Mouse (Mus musculus): Measurements from ENCODE around the gene Adamts6. TPM values are rescaled to one million over a fixed set of nuclear protein-coding genes. Genes with fewer than 3 reads are reported as not detected.

The Adamts6 gene
- polyA plus RNA-seq, 1 experiment: 1.5 TPM

DNA sequence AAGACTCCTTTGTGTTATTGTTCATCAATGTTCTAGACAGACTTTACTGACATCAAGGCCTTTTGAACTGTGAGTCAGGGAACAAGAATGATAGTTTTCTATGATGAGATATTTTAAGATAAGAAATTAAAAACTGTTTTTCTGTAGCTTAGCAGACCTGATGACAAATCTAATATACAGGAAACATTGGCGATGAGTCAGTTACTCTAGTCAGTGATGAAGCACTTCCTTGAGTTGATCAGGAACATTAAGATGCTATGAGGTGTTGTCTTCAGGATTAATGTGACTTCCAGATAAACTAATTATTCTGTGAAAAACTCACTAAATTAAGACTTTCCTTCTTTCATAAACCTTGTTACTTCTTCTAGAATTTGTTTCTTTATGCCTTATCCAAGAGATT, 160.7 kb downstream of the Adamts6 start:
- Histone ChIP-seq H3K4me3 (replicated peaks; ENCODE audit: extremely low read depth, low read depth, low read length) (no peak overlapping the region), H3K4me1 (ENCODE audit: control insufficient read depth, insufficient read depth, low read length) (no peaks in the 10 kb centered on the region)
- 75% methylated on average over 1 of the region's 1 CpGs for WGBS
- TF ChIP-seq POLR2A (IDR thresholded peaks at IDR 0.05; ENCODE audit: borderline replicate concordance, extremely low read depth, low read depth, low read length) (no peak), CTCF (IDR thresholded peaks at IDR 0.05; ENCODE audit: insufficient read depth, low read length) (no peak)
- no peak for DNase-seq

DNA sequence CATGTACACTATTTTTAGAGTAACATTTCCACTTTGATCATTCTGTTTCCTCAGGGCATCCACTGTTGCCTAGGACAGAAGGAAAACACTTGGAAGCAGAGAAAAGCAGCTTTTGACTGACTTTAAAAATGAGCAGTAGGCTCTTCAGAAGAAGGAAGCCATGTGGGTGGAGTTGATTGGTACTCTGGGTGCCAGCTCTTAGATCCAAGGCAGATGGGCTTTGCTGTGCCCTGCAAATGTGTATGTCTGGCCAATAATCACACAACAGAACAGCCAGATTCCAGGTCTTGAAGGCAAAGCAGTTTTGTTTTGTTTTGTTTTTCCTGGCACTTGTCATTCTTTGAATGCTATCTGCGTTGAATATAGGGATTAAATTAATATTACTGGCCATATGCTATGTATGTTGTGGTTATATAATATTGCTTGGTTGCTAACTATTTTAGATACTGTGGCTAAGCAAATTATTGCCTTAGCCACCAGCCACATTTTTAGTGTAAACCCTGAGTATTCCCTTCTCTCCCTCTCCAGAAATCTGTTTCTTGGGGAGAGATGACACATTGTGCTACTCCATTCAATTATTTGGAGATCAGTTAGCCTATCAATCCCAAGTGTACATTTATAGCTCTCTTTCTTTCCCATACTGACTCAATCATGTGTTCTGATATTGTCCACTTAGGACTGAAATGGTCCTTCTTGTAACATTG, 165.8 kb downstream of the Adamts6 start:
- TF ChIP-seq POLR2A (IDR thresholded peaks at IDR 0.05; ENCODE audit: borderline replicate concordance, extremely low read depth, low read depth, low read length) (no peak), CTCF (IDR thresholded peaks at IDR 0.05; ENCODE audit: insufficient read depth, low read length) (no peak)
- H3K4me3 ChIP-seq (replicated peaks; ENCODE audit: extremely low read depth, low read depth, low read length): no peak overlapping the region
- WGBS: 88% methylated on average over 1 of the region's 1 CpGs
- H3K4me1 ChIP-seq (ENCODE audit: control insufficient read depth, insufficient read depth, low read length): no peaks in the 10 kb centered on the region
- DNase-seq: no peak

DNA sequence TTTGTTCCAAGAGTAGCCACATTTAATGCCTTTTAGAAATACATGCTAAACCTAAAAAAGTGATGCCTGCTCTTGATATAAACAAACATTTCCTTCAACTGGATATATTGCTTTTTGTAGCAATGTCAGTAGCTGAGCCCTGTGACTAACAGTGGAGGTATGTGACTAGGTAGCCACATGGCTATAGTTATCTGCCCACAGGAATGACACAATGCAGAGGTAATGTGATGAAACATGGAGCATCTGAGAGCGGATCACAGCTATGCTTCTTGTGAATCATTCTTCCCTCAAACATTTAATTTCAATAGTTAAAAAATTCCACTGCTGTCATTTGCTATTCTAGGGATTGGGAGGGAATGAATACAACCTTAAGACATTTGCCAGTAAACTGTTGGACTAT, 172.7 kb downstream of the Adamts6 start:
- no peaks in the 10 kb centered on the region for H3K4me1 ChIP-seq (ENCODE audit: control insufficient read depth, insufficient read depth, low read length)
- no peak for DNase-seq
- WGBS: 88% methylated on average over 1 of the region's 1 CpGs
- no peak overlapping the region for H3K4me3 ChIP-seq (replicated peaks; ENCODE audit: extremely low read depth, low read depth, low read length)
- TF ChIP-seq POLR2A (IDR thresholded peaks at IDR 0.05; ENCODE audit: borderline replicate concordance, extremely low read depth, low read depth, low read length) (no peak), CTCF (IDR thresholded peaks at IDR 0.05; ENCODE audit: insufficient read depth, low read length) (no peak)

DNA sequence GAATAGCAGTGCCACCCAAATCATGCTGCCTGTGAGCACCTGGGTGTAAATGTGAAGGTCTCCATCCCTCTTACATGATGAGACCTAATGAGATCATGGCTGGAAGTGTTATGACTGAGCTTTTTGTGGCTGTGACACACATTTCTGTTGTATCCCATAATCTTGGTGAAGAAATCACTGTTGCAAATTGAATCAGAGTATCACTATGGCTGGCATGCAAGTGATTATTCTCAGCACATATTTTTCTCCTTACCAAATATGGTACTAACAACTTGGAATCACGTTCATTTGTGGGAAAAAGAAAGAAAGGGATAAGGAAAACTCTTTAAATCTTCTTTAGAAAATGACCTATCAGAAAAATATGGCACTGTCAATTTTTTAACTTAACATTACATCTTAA, 180.4 kb downstream of the Adamts6 start:
- H3K4me1 ChIP-seq (ENCODE audit: control insufficient read depth, insufficient read depth, low read length): no peaks in the 10 kb centered on the region; the same call in 1 of the 2 replicates
- TF ChIP-seq POLR2A (IDR thresholded peaks at IDR 0.05; ENCODE audit: borderline replicate concordance, extremely low read depth, low read depth, low read length) (no peak), CTCF (IDR thresholded peaks at IDR 0.05; ENCODE audit: insufficient read depth, low read length) (no peak)
- DNase-seq: no peak
- WGBS: 43% methylated on average over 1 of the region's 1 CpGs
- no peak overlapping the region for H3K4me3 ChIP-seq (replicated peaks; ENCODE audit: extremely low read depth, low read depth, low read length)

DNA sequence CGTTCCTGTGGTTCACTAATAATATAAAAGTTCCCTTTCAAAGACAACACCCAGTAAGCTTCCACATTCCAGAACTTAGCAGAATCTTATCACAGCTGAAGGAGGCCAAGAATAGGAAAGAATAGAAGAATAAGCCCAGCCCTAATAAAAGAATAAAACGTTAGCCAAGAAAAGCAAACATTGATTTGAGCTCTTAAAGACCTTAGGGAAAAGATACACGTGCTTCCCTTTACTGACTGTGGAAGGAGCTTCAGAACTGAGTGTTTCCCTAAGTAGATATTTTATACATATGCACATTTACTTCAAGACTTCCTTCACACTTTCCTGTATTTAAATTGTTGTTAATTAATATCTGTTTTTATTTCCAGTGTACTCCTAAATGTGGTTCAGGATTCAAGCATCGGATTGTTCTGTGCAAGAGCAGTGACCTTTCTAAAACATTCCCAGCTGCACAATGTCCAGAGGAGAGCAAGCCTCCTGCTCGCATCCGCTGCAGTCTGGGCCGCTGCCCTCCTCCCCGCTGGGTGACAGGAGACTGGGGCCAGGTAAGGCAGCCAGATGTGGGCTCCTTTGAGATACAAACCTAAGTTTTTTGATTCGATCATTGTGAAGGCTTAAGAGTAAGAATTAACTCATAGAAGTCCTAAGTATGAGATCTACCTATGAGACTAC, 188.8 kb downstream of the Adamts6 start:
- DNase-seq: no peak
- no peak overlapping the region for H3K4me3 ChIP-seq (replicated peaks; ENCODE audit: extremely low read depth, low read depth, low read length)
- no peak for TF ChIP-seq POLR2A (IDR thresholded peaks at IDR 0.05; ENCODE audit: borderline replicate concordance, extremely low read depth, low read depth, low read length)
- no peak for TF ChIP-seq CTCF (IDR thresholded peaks at IDR 0.05; ENCODE audit: insufficient read depth, low read length)
- H3K4me1 ChIP-seq (ENCODE audit: control insufficient read depth, insufficient read depth, low read length): no peaks in the 10 kb centered on the region
- 60% methylated on average over 9 of the region's 9 CpGs for WGBS

DNA sequence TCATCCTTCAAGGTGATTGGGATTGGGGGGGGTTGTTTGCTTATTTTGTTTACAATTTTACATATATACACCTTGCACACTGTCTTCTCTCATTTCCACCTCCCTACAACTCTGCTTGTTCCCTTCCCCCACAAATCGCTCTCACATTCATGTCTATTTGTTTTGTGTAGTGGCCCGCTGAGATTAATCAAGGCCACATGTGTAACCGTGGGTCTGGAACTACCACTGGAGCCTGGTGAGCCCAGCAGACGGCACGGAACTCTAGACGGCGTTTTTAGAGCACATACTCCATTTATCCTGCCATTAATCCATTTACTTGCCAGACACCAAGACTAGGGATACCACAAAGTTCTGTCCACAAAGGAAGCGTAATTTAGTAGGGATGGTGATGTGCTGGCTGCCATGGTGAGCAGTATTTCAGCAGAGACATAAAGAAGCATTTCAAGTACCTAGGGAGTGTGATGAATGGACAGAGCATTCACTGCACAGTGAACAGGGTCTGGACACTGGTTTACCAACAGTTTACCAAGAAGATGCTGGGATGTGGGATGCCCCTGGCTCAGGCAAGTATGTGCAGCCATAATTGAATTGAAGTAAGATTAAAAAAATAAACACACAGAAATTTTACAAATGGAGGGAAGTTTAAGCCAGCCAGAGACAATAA, 194.9 kb downstream of the Adamts6 start:
- no peak for DNase-seq
- 85% methylated on average over 8 of the region's 8 CpGs for WGBS
- Histone ChIP-seq H3K4me3 (replicated peaks; ENCODE audit: extremely low read depth, low read depth, low read length) (no peak overlapping the region), H3K4me1 (ENCODE audit: control insufficient read depth, insufficient read depth, low read length) (no peaks in the 10 kb centered on the region)
- TF ChIP-seq CTCF (IDR thresholded peaks at IDR 0.05; ENCODE audit: insufficient read depth, low read length) (no peak), POLR2A (IDR thresholded peaks at IDR 0.05; ENCODE audit: borderline replicate concordance, extremely low read depth, low read depth, low read length) (no peak)

DNA sequence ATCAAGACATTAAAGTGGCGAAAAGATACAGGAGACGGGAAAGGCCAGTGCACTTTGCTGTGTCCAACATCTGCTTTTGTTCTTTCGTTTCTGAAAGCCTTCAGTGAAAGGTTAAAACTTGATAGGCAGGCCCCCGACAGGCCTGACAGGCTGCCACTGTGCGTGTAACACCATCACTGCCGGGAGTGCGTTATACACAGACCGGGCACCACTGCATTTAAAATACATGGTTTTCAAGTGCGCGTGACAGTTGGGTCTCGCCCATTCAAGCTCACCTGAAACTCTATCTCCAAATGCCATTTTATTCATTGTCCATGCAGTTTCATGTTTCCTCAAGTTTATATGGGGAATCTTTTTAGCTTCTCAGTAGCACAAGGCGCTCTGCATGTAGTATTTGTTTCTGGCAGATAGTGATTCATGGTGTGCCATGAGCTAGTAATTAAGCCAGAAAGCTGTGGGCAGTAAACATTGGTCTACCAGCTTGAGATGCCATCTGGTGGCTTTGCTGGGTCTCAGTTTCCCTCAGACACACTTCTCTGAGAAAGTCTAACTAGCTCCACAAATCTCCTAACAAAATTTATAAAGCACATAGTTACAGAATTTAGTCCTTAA, 195.6 kb downstream of the Adamts6 start:
- 93% methylated on average over 12 of the region's 12 CpGs for WGBS
- Histone ChIP-seq H3K4me1 (ENCODE audit: control insufficient read depth, insufficient read depth, low read length) (no peaks in the 10 kb centered on the region), H3K4me3 (replicated peaks; ENCODE audit: extremely low read depth, low read depth, low read length) (no peak overlapping the region)
- no peak for DNase-seq
- TF ChIP-seq POLR2A (IDR thresholded peaks at IDR 0.05; ENCODE audit: borderline replicate concordance, extremely low read depth, low read depth, low read length): no peak
- TF ChIP-seq CTCF (IDR thresholded peaks at IDR 0.05; ENCODE audit: insufficient read depth, low read length): no peak

DNA sequence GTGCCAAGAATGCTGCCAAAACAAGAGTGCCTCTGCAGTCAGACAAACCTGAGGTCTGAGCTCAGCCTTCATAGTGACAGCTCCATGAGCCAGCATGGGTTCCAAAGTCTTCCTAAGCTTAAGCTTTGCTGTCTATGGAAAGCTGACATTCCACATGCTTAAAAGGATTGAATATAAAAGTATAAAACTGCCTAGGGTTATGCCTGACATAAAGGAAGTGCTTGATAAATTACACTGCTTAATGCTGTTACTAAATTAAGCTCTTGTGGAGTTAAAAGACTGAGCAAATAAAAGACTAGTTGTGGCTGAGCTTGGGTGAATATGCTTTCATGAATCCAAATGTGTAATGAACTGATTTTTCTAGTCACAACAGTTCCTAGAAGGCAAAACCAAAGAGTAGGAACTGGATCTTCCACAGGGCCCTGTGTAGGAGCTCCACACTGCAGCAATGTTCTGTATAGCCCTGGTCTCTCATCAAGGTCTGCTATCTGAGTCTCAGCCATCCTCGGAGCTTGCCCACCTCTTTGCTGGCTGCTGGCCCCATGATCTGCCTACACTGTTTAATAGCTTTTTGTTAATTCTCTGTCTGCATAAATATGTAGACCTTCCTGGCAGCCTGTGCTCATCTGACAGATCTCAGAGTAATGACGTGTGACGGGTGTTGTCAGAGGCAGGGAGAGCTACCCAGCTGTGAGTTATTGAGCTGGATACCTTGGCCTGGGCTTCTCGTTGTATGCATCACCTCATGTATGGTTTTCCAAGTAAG, 203.6 kb downstream of the Adamts6 start:
- no peak overlapping the region for H3K4me3 ChIP-seq (replicated peaks; ENCODE audit: extremely low read depth, low read depth, low read length)
- no peak for DNase-seq
- no peaks in the 10 kb centered on the region for H3K4me1 ChIP-seq (ENCODE audit: control insufficient read depth, insufficient read depth, low read length)
- TF ChIP-seq POLR2A (IDR thresholded peaks at IDR 0.05; ENCODE audit: borderline replicate concordance, extremely low read depth, low read depth, low read length): no peak
- TF ChIP-seq CTCF (IDR thresholded peaks at IDR 0.05; ENCODE audit: insufficient read depth, low read length): no peak
- WGBS: 62% methylated on average over 4 of the region's 4 CpGs

DNA sequence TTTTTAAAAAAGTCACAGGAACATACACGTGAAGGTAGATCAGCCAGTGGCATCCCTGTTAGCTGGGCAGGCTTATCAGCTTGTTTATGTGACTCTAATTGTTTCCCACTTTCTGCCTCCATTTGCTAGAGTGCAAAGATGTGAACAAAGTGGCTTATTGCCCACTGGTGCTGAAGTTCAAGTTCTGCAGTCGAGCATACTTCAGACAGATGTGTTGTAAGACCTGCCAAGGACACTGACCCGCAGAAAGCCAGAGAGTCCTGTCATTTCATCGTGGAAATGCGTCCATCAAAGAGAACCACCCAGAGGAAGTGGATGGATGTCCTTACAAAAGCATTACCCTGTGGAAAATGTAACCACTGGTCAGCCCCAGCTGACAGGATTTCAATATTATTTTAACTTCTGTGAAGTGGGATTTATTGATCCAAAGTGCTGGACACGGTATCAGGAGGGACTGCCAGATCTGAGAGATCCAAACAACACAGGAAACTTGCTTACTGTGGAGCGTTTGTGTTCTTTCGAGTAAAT, 205.9 kb downstream of the Adamts6 start:
- no peak for TF ChIP-seq POLR2A (IDR thresholded peaks at IDR 0.05; ENCODE audit: borderline replicate concordance, extremely low read depth, low read depth, low read length)
- no peak for TF ChIP-seq CTCF (IDR thresholded peaks at IDR 0.05; ENCODE audit: insufficient read depth, low read length)
- H3K4me3 ChIP-seq (replicated peaks; ENCODE audit: extremely low read depth, low read depth, low read length): no peak overlapping the region
- 31% methylated on average over 8 of the region's 8 CpGs for WGBS
- H3K4me1 ChIP-seq (ENCODE audit: control insufficient read depth, insufficient read depth, low read length): no peaks in the 10 kb centered on the region
- no peak for DNase-seq
